In the genomic region with DNA sequence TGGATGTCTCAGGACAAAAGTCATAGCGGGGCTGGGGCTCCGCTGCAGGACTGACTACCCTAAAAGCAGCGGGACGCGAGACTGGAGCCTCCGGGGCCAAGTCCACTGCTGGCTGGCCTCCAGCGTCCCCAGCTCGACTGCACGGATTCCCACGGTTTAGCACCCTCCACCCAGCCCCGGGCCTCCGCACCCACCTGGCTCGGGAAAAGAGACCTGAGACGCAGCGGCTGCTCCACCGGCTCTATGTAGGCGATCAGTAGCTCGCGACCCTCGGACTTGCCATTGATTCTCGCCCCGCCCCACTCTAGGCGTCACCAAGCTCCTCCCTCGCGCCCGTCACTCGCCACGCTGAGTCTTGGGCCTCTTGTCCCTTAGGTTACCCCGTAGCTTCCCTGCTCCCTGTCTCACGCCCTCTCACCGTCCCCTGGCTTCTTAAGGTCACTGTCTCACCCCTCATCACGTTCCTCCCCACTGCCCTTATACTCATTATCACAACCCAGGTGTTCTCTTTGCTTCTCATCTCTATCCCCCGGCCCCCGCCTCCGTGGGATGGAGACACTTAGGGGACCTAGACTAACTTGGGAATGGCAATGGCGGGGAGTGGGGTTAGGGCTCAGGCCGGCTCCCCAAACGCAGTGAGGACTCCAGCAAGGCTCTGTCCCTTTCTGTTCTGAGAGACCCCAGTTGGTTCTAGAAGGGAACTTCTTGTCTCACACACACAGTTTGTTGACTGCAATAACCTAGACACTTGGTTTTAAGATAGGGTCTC, we compare ENCODE assay signal across 8 mouse cellular contexts. TPM values are rescaled to one million over a fixed set of nuclear protein-coding genes. Genes with fewer than 3 reads are reported as not detected.
DNase-seq lines count a peak whose midpoint lies in the region; ATAC-seq and TF ChIP-seq lines count a peak whose summit lies in the region.

No protein-coding gene starts in this region.

- peak overlapping the region; percentile 69 for H3K27ac ChIP-seq in embryonic facial prominence, embryonic 13.5 days
- peak overlapping the region; percentile 76 for H3K27ac ChIP-seq in heart, adult 2 months
- peak overlapping the region; percentile 69; the same call in 1 of the 2 replicates for H3K27ac ChIP-seq in limb, embryonic 13.5 days
- H3K27ac ChIP-seq in midbrain, embryonic 15.5 days: peak overlapping the region; percentile 69

- no peaks in the 10 kb centered on the region for H3K9me3 ChIP-seq in embryonic facial prominence, embryonic 13.5 days
- H3K9me3 ChIP-seq in limb, embryonic 13.5 days: no peaks in the 10 kb centered on the region
- H3K9me3 ChIP-seq in midbrain, embryonic 15.5 days: no peaks in the 10 kb centered on the region

- H3K79me2 ChIP-seq in heart, adult 2 months (replicated peaks; ENCODE audit: control insufficient read depth, insufficient read depth, low read length): no peaks in the 10 kb centered on the region

- intact Hi-C loops in heart, adult 2 months (cut with DNase I): loop anchor here (2.0 to 5.0 kb wide), 2 partner anchors 15 to 95 kb away; partner anchors contain the start of genes Cdc26 and Prpf4

- peak; percentile 65; the same call in 1 of the 2 replicates for TF ChIP-seq EP300 in heart, adult 2 months (IDR thresholded peaks at IDR 0.05; ENCODE audit: insufficient read depth, low read depth, low read length)

- peak; percentile 90 for ATAC-seq in embryonic facial prominence, embryonic 13.5 days (ENCODE audit: insufficient number of reproducible peaks, insufficient read depth, low FRiP score, low TSS enrichment, low read depth)
- peak; percentile 95 for ATAC-seq in limb, embryonic 13.5 days (ENCODE audit: low FRiP score, low read depth)
- ATAC-seq in midbrain, embryonic 15.5 days (replicated peaks): peak; percentile 97

- peak; percentile 95 for TF ChIP-seq POLR2A in heart, adult 2 months (IDR thresholded peaks at IDR 0.05; ENCODE audit: insufficient read depth, low read depth, low read length)

- peaks cover 28% of the 10 kb centered on the region for H3K36me3 ChIP-seq in embryonic facial prominence, embryonic 13.5 days
- H3K36me3 ChIP-seq in heart, adult 2 months (ENCODE audit: control insufficient read depth, insufficient read depth, low read length): no peaks in the 10 kb centered on the region
- H3K36me3 ChIP-seq in limb, embryonic 13.5 days: peaks cover 29% of the 10 kb centered on the region
- H3K36me3 ChIP-seq in midbrain, embryonic 15.5 days (replicated peaks): peaks cover 13% of the 10 kb centered on the region; the same call in 1 of the 2 replicates

- peak overlapping the region; percentile 72 for H3K4me2 ChIP-seq in embryonic facial prominence, embryonic 13.5 days
- peak overlapping the region; percentile 76 for H3K4me2 ChIP-seq in limb, embryonic 13.5 days (replicated peaks)
- H3K4me2 ChIP-seq in midbrain, embryonic 15.5 days: peak overlapping the region; percentile 85

- H3K4me3 ChIP-seq in embryonic facial prominence, embryonic 13.5 days: peak overlapping the region; percentile 83
- H3K4me3 ChIP-seq in heart, adult 2 months: peak overlapping the region; percentile 78
- H3K4me3 ChIP-seq in limb, embryonic 13.5 days: peak overlapping the region; percentile 79
- peak overlapping the region; percentile 72 for H3K4me3 ChIP-seq in midbrain, embryonic 15.5 days

- 3% methylated on average over 38 of the region's 38 CpGs for WGBS in embryonic facial prominence, embryonic 13.5 days
- WGBS in heart, adult 2 months: 1% methylated on average over 38 of the region's 38 CpGs
- 2% methylated on average over 38 of the region's 38 CpGs for WGBS in limb, embryonic 13.5 days
- WGBS in midbrain, embryonic 15.5 days: 1% methylated on average over 38 of the region's 38 CpGs

- H3K9ac ChIP-seq in embryonic facial prominence, embryonic 13.5 days: peak overlapping the region; percentile 87
- H3K9ac ChIP-seq in heart, adult 2 months (ENCODE audit: low read depth, low read length): peak overlapping the region; percentile 77
- H3K9ac ChIP-seq in limb, embryonic 13.5 days: peak overlapping the region; percentile 83
- peak overlapping the region; percentile 81 for H3K9ac ChIP-seq in midbrain, embryonic 15.5 days

- peak; percentile 96 for DNase-seq in 416B (ENCODE audit: low read depth)
- DNase-seq in adrenal gland, postnatal 4 days (ENCODE audit: low spot score in 2 of 2): peak; percentile 79 to 84
- DNase-seq in heart, adult 2 months: peak; percentile 92 to 94
- DNase-seq in kidney, adult 8-10 months: peak; percentile 94
- DNase-seq in spleen, adult 18-20 months: peak; percentile 75 to 86

- H3K4me1 ChIP-seq in embryonic facial prominence, embryonic 13.5 days: peaks cover 10% of the 10 kb centered on the region
- peaks cover 4% of the 10 kb centered on the region; the same call in 1 of the 2 replicates for H3K4me1 ChIP-seq in heart, adult 2 months (ENCODE audit: control insufficient read depth, insufficient read depth, low read length)
- peaks cover 17% of the 10 kb centered on the region for H3K4me1 ChIP-seq in limb, embryonic 13.5 days
- H3K4me1 ChIP-seq in midbrain, embryonic 15.5 days: peaks cover 10% of the 10 kb centered on the region

- H3K27me3 ChIP-seq in embryonic facial prominence, embryonic 13.5 days: no peaks in the 10 kb centered on the region
- H3K27me3 ChIP-seq in heart, adult 2 months (ENCODE audit: control insufficient read depth, insufficient read depth, low read length): no peaks in the 10 kb centered on the region
- H3K27me3 ChIP-seq in limb, embryonic 13.5 days: no peaks in the 10 kb centered on the region
- H3K27me3 ChIP-seq in midbrain, embryonic 15.5 days (replicated peaks): no peaks in the 10 kb centered on the region

- TF ChIP-seq CTCF in heart, adult 2 months (IDR thresholded peaks at IDR 0.05): no peak

RNA-seq across cellular contexts. Expression of gene Hdhd3, which starts 1.1 kb away (rescaled TPM):
- total RNA-seq in adrenal gland, postnatal 4 days (2021): 10 to 100 TPM; 14.3 to 14.7 TPM
- polyA plus RNA-seq in embryonic facial prominence, embryonic 13.5 days (2015; fragmentation: Nextera tagmentation; extraction: Ambion mirVana): 11.2 and 11.7 TPM in 2 replicates
- 1 to 10 TPM; 3.9 to 4.0 TPM for total RNA-seq in heart, adult 2 months (2021)
- polyA plus RNA-seq in heart, adult 2 months (2012; rRNA removed): 9.0 and 11.2 TPM in 2 replicates
- 14.7 and 14.8 TPM in 2 replicates for polyA plus RNA-seq in limb, embryonic 13.5 days (2015; fragmentation: Nextera tagmentation; extraction: Ambion mirVana)
- polyA plus RNA-seq in midbrain, embryonic 15.5 days (2015; fragmentation: Nextera tagmentation; extraction: Ambion mirVana): 12.7 and 14.5 TPM in 2 replicates

RNA-seq across cellular contexts. Expression of gene Alad, which starts 17.6 kb away (rescaled TPM):
- total RNA-seq in adrenal gland, postnatal 4 days (2021): 100 to 1,000 TPM; 108 to 110 TPM
- polyA plus RNA-seq in embryonic facial prominence, embryonic 13.5 days (2015; fragmentation: Nextera tagmentation; extraction: Ambion mirVana): 67.5 and 69.8 TPM in 2 replicates
- 10 to 100 TPM; 65.6 to 70.8 TPM for total RNA-seq in heart, adult 2 months (2021)
- polyA plus RNA-seq in heart, adult 2 months (2012; rRNA removed): 123 and 126 TPM in 2 replicates
- 79.7 and 85.4 TPM in 2 replicates for polyA plus RNA-seq in limb, embryonic 13.5 days (2015; fragmentation: Nextera tagmentation; extraction: Ambion mirVana)
- 71.2 and 72.1 TPM in 2 replicates for polyA plus RNA-seq in midbrain, embryonic 15.5 days (2015; fragmentation: Nextera tagmentation; extraction: Ambion mirVana)

RNA-seq across cellular contexts. Expression of gene Bspry, which starts 22.3 kb away (rescaled TPM):
- total RNA-seq in adrenal gland, postnatal 4 days (2021): 1 to 10 TPM; 2.7 to 4.6 TPM
- 5.4 and 5.5 TPM in 2 replicates for polyA plus RNA-seq in embryonic facial prominence, embryonic 13.5 days (2015; fragmentation: Nextera tagmentation; extraction: Ambion mirVana)
- total RNA-seq in heart, adult 2 months (2021): under 1 TPM; 0.09 to 0.13 TPM
- 0.41 and 1.2 TPM in 2 replicates for polyA plus RNA-seq in heart, adult 2 months (2012; rRNA removed)
- 2.9 and 3.2 TPM in 2 replicates for polyA plus RNA-seq in limb, embryonic 13.5 days (2015; fragmentation: Nextera tagmentation; extraction: Ambion mirVana)
- 0.60 and 1.0 TPM in 2 replicates for polyA plus RNA-seq in midbrain, embryonic 15.5 days (2015; fragmentation: Nextera tagmentation; extraction: Ambion mirVana)

RNA-seq across cellular contexts. Expression of gene Pole3, which starts 22.7 kb away (rescaled TPM):
- 10 to 100 TPM; 60.4 to 64.4 TPM for total RNA-seq in adrenal gland, postnatal 4 days (2021)
- 94.5 and 99.0 TPM in 2 replicates for polyA plus RNA-seq in embryonic facial prominence, embryonic 13.5 days (2015; fragmentation: Nextera tagmentation; extraction: Ambion mirVana)
- total RNA-seq in heart, adult 2 months (2021): 10 to 100 TPM; 16.1 to 19.1 TPM
- polyA plus RNA-seq in heart, adult 2 months (2012; rRNA removed): 10.5 and 18.0 TPM in 2 replicates
- 86.3 and 93.9 TPM in 2 replicates for polyA plus RNA-seq in limb, embryonic 13.5 days (2015; fragmentation: Nextera tagmentation; extraction: Ambion mirVana)
- polyA plus RNA-seq in midbrain, embryonic 15.5 days (2015; fragmentation: Nextera tagmentation; extraction: Ambion mirVana): 58.9 and 62.2 TPM in 2 replicates

RNA-seq across cellular contexts. Expression of gene 4933430I17Rik, which starts 23.0 kb away (rescaled TPM):
- total RNA-seq in adrenal gland, postnatal 4 days (2021): under 1 TPM; 0.62 to 0.87 TPM
- polyA plus RNA-seq in embryonic facial prominence, embryonic 13.5 days (2015; fragmentation: Nextera tagmentation; extraction: Ambion mirVana): 0.39 and 0.49 TPM in 2 replicates
- total RNA-seq in heart, adult 2 months (2021): not detected
- not detected in 2 replicates for polyA plus RNA-seq in heart, adult 2 months (2012; rRNA removed)
- 0.60 and 0.61 TPM in 2 replicates for polyA plus RNA-seq in limb, embryonic 13.5 days (2015; fragmentation: Nextera tagmentation; extraction: Ambion mirVana)
- 0.52 and 1.2 TPM in 2 replicates for polyA plus RNA-seq in midbrain, embryonic 15.5 days (2015; fragmentation: Nextera tagmentation; extraction: Ambion mirVana)

Comparison
In these comparisons a context has a peak if more than half of its experiments do, and no peak if none do; other contexts are left out.
1. Peak in every context shown above with its lines: DNase-seq, ATAC-seq, H3K4me3 ChIP-seq and H3K27ac ChIP-seq.